Comparison of ENCODE assay signal across 28 mouse cellular contexts in the genomic region with DNA sequence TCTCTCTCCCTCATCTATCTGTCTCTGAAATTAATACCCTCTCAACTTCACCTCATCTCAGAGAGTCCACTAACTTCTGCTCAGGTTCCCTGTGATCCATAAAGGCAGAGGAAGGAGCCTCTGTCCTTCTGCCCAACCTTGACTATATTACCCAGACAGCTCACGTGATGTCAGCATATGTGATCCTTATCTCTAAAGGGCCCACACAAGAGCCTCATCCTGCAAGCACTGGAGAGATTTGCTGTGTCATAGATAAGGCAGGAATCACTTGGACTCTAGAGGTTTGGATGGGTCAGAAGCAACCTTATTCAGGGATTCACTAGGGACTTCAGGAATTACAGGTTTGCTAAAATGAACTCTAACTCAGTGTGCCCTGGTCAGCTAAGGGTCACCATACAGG.
"Had no signal": no experiment of that assay in that cellular context is flagged by ENCODE, and none has a peak within 500 bp of the region (broad histone marks: within the 10 kb centered on the region; RNA-seq: fewer than 3 reads in every experiment).

No protein-coding gene starts in this region.

- H3K4me3 ChIP-seq: embryonic facial prominence, embryonic 10.5 days; embryonic facial prominence, embryonic 12.5 days; embryonic facial prominence, embryonic 13.5 days; embryonic facial prominence, embryonic 15.5 days; erythroblast, embryonic 14.5 days; forebrain, embryonic 10.5 days; forebrain, embryonic 12.5 days; forebrain, embryonic 13.5 days; forebrain, embryonic 15.5 days; gastrocnemius, adult 2 months; heart, adult 2 months had no signal

- H3K9me3 ChIP-seq: embryonic facial prominence, embryonic 10.5 days; embryonic facial prominence, embryonic 12.5 days; embryonic facial prominence, embryonic 13.5 days; embryonic facial prominence, embryonic 15.5 days; forebrain, embryonic 10.5 days; forebrain, embryonic 12.5 days; forebrain, embryonic 13.5 days; forebrain, embryonic 15.5 days had no signal

- H3K27me3 ChIP-seq: embryonic facial prominence, embryonic 12.5 days; embryonic facial prominence, embryonic 13.5 days; embryonic facial prominence, embryonic 15.5 days; forebrain, embryonic 12.5 days; forebrain, embryonic 13.5 days; forebrain, embryonic 15.5 days had no signal

- H3K4me2 ChIP-seq: embryonic facial prominence, embryonic 12.5 days; embryonic facial prominence, embryonic 13.5 days; embryonic facial prominence, embryonic 15.5 days; forebrain, embryonic 12.5 days; forebrain, embryonic 13.5 days; forebrain, embryonic 15.5 days had no signal

- H3K4me1 ChIP-seq: embryonic facial prominence, embryonic 10.5 days; embryonic facial prominence, embryonic 12.5 days; embryonic facial prominence, embryonic 13.5 days; embryonic facial prominence, embryonic 15.5 days; forebrain, embryonic 10.5 days; forebrain, embryonic 12.5 days; forebrain, embryonic 13.5 days; forebrain, embryonic 15.5 days had no signal

- DNase-seq: cerebellum, adult 18-20 months; cerebellum, adult 2 months; cerebellum, adult 8-10 months; cerebellum, adult 9-10 months; cerebellum, adult 9-11 months; cerebellum, postnatal 10 days; cerebellum, postnatal 14 days; cerebellum, postnatal 25 days; cerebellum, postnatal 36 days; embryo, embryonic 11 days; forebrain, postnatal 0 days; gastrocnemius, adult 2 months; gastrocnemius, postnatal 10 days; gastrocnemius, postnatal 14 days; gastrocnemius, postnatal 25 days; gastrocnemius, postnatal 36 days; heart, adult 18-20 months; heart, adult 2 months had no signal

- H3K9ac ChIP-seq: embryonic facial prominence, embryonic 12.5 days; embryonic facial prominence, embryonic 13.5 days; embryonic facial prominence, embryonic 15.5 days; forebrain, embryonic 12.5 days; forebrain, embryonic 13.5 days; forebrain, embryonic 15.5 days; forebrain, postnatal 0 days had no signal

- H3K27ac ChIP-seq: embryonic facial prominence, embryonic 10.5 days; embryonic facial prominence, embryonic 12.5 days; embryonic facial prominence, embryonic 13.5 days; embryonic facial prominence, embryonic 15.5 days; forebrain, embryonic 10.5 days; forebrain, embryonic 12.5 days; forebrain, embryonic 13.5 days; forebrain, embryonic 15.5 days; gastrocnemius, adult 2 months; heart, adult 2 months had no signal

- H3K36me3 ChIP-seq: embryonic facial prominence, embryonic 10.5 days; embryonic facial prominence, embryonic 12.5 days; embryonic facial prominence, embryonic 13.5 days; embryonic facial prominence, embryonic 15.5 days; forebrain, embryonic 10.5 days; forebrain, embryonic 12.5 days; forebrain, embryonic 15.5 days had no signal

- ATAC-seq: forebrain, embryonic 13.5 days; forebrain, embryonic 14.5 days; forebrain, embryonic 15.5 days; forebrain, postnatal 0 days had no signal
